Mouse (Mus musculus): Measurements from ENCODE around the gene Map2k2. TPM values are rescaled to one million over a fixed set of nuclear protein-coding genes. Genes with fewer than 3 reads are reported as not detected.
"Not testable (repeated sequence)": the region's sequence is repeated elsewhere in the genome, so short reads cannot be mapped to it uniquely, and the experiment has no call there.

Gene Map2k2
- 56.2 and 61.8 TPM in 2 replicates for total RNA-seq (2017)

GRCm38 (mm10) chr10:81105565-81106112 is at the start of gene Map2k2:
TSS of gene Map2k2 (plus strand) at chr10:81105915.
- ATAC-seq (replicated peaks; ENCODE audit: low read depth, poor library complexity, severe bottlenecking), result peak; percentile 84

- ATAC-seq (replicated peaks; ENCODE audit: low read depth, poor library complexity, severe bottlenecking), result no peak
Measured at GRCm38 (mm10) chr10:81057406-81058130, 48.1 kb upstream of the Map2k2 start.

- no peak for ATAC-seq (replicated peaks; ENCODE audit: low read depth, poor library complexity, severe bottlenecking)
Measured at GRCm38 (mm10) chr10:81058896-81059295, 46.8 kb upstream of the Map2k2 start.

GRCm38 (mm10) chr10:81059603-81060543 is 45.8 kb upstream of the Map2k2 start, which contains the start of gene Sgta:
TSS of gene Sgta (minus strand) at chr10:81060181.
- peak; percentile 97 for ATAC-seq (replicated peaks; ENCODE audit: low read depth, poor library complexity, severe bottlenecking)

GRCm38 (mm10) chr10:81062710-81063109 is 43.0 kb upstream of the Map2k2 start:
- no peak for ATAC-seq (replicated peaks; ENCODE audit: low read depth, poor library complexity, severe bottlenecking)

- not testable (repeated sequence) for ATAC-seq (replicated peaks; ENCODE audit: low read depth, poor library complexity, severe bottlenecking)
Measured at GRCm38 (mm10) chr10:81064519-81064918, 41.2 kb upstream of the Map2k2 start.

- ATAC-seq (replicated peaks; ENCODE audit: low read depth, poor library complexity, severe bottlenecking), result no peak
Measured at GRCm38 (mm10) chr10:81068706-81069105, 37.0 kb upstream of the Map2k2 start.

GRCm38 (mm10) chr10:81069836-81070235 is 35.9 kb upstream of the Map2k2 start, which contains the start of gene Thop1:
TSS of gene Thop1 (plus strand) at chr10:81070035.
- peak; percentile 97 for ATAC-seq (replicated peaks; ENCODE audit: low read depth, poor library complexity, severe bottlenecking)

GRCm38 (mm10) chr10:81072290-81072689 is 33.4 kb upstream of the Map2k2 start:
- no peak for ATAC-seq (replicated peaks; ENCODE audit: low read depth, poor library complexity, severe bottlenecking)

- ATAC-seq (replicated peaks; ENCODE audit: low read depth, poor library complexity, severe bottlenecking), result no peak
Measured at GRCm38 (mm10) chr10:81073464-81073863, 32.3 kb upstream of the Map2k2 start.

- no peak for ATAC-seq (replicated peaks; ENCODE audit: low read depth, poor library complexity, severe bottlenecking)
Measured at GRCm38 (mm10) chr10:81075734-81076133, 30.0 kb upstream of the Map2k2 start.

GRCm38 (mm10) chr10:81076356-81076755 is 29.4 kb upstream of the Map2k2 start:
- no peak for ATAC-seq (replicated peaks; ENCODE audit: low read depth, poor library complexity, severe bottlenecking)

GRCm38 (mm10) chr10:81077916-81078315 is 27.8 kb upstream of the Map2k2 start:
- ATAC-seq (replicated peaks; ENCODE audit: low read depth, poor library complexity, severe bottlenecking), result no peak

- ATAC-seq (replicated peaks; ENCODE audit: low read depth, poor library complexity, severe bottlenecking), result no peak
Measured at GRCm38 (mm10) chr10:81080008-81080655, 25.6 kb upstream of the Map2k2 start.

GRCm38 (mm10) chr10:81082168-81082960 is 23.4 kb upstream of the Map2k2 start:
- ATAC-seq (replicated peaks; ENCODE audit: low read depth, poor library complexity, severe bottlenecking), result peak; percentile 84

GRCm38 (mm10) chr10:81087021-81087420 is 18.7 kb upstream of the Map2k2 start:
- no peak for ATAC-seq (replicated peaks; ENCODE audit: low read depth, poor library complexity, severe bottlenecking)

- no peak for ATAC-seq (replicated peaks; ENCODE audit: low read depth, poor library complexity, severe bottlenecking)
Measured at GRCm38 (mm10) chr10:81089216-81089615, 16.5 kb upstream of the Map2k2 start.

GRCm38 (mm10) chr10:81090621-81091020 is 15.1 kb upstream of the Map2k2 start:
- ATAC-seq (replicated peaks; ENCODE audit: low read depth, poor library complexity, severe bottlenecking), result no peak
